Mouse (Mus musculus): ENCODE results near the gene Trdmt1. TPM values are rescaled to one million over a fixed set of nuclear protein-coding genes. Genes with fewer than 3 reads are reported as not detected.

The Trdmt1 gene
- polyA plus RNA-seq, 1 experiment from 2014 or later: 8.6 TPM

DNA sequence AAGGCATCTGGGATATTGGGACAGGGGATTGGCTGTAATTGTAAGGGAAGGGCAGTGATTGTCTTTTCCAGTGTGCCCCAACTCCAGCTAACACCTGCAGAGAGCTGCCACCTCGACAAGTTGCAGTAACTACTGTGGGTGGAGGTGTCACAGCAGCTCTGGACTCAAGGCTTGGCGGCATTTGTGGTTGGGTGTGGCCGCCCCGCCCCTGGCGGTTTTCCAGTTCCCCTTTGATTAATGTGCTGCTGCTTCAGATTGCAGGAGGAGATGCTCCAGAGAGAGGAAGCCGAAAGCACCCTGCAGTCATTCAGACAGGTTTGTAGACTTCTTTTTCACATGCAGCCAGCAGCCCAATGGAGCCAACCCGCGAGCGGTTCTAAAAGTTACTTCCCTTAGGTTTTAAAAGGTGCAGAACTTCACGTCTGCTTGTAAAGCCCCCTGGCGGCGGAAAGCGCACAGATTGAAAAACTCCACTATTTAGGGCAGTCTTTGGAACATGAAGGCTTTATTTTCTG is 30.9 kb upstream of the Trdmt1 start:
- Histone ChIP-seq H3K9ac (replicated peaks; ENCODE audit: low read length) (peak overlapping the region; percentile 75), H3K36me3 (ENCODE audit: control insufficient read depth, insufficient read depth, low read length) (peaks cover 20% of the 10 kb centered on the region), H3K4me2 (ENCODE audit: low read length) (peak overlapping the region; percentile 80), H3K4me1 (ENCODE audit: control insufficient read depth, insufficient read depth, low read length) (peaks cover 13% of the 10 kb centered on the region), H3K4me3 (replicated peaks; ENCODE audit: low read depth, low read length) (peak overlapping the region; percentile 67), H3K9me3 (ENCODE audit: control insufficient read depth, low read length) (no peaks in the 10 kb centered on the region), H3K27me3 (ENCODE audit: control insufficient read depth, insufficient read depth, low read length) (no peaks in the 10 kb centered on the region), H3K27ac (replicated peaks; ENCODE audit: low read depth, low read length) (peak overlapping the region; percentile 90)
- 0% methylated on average over 13 of the region's 13 CpGs for WGBS
- DNase-seq (peak; percentile 92), ATAC-seq (ENCODE audit: low FRiP score, low TSS enrichment) (no peak)

DNA sequence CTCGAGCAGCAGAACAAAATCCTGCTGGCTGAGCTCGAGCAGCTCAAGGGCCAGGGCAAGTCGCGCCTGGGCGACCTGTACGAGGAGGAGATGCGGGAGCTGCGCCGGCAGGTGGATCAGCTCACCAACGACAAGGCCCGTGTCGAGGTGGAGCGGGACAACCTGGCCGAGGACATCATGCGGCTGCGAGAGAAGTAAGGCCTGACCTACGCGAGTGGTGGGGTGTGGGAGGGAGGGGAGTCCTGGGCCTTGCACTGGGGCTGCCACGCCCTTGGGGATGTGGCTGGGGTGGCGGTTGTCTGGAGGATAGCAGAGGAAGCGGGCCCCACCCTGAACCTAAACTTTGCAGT is 30.3 kb upstream of the Trdmt1 start:
- H3K36me3 ChIP-seq (ENCODE audit: control insufficient read depth, insufficient read depth, low read length): peaks cover 14% of the 10 kb centered on the region
- H3K27me3 ChIP-seq (ENCODE audit: control insufficient read depth, insufficient read depth, low read length): no peaks in the 10 kb centered on the region
- peak overlapping the region; percentile 90 for H3K27ac ChIP-seq (replicated peaks; ENCODE audit: low read depth, low read length)
- DNase-seq (no peak), ATAC-seq (ENCODE audit: low FRiP score, low TSS enrichment) (peak; percentile 3; the same call in 1 of the 2 replicates)
- WGBS: 0% methylated on average over 21 of the region's 21 CpGs
- H3K4me2 ChIP-seq (ENCODE audit: low read length): peak overlapping the region; percentile 80
- H3K4me1 ChIP-seq (ENCODE audit: control insufficient read depth, insufficient read depth, low read length): peaks cover 13% of the 10 kb centered on the region
- H3K9me3 ChIP-seq (ENCODE audit: control insufficient read depth, low read length): no peaks in the 10 kb centered on the region
- H3K9ac ChIP-seq (replicated peaks; ENCODE audit: low read length): peak overlapping the region; percentile 75
- peak overlapping the region; percentile 67 for H3K4me3 ChIP-seq (replicated peaks; ENCODE audit: low read depth, low read length)

DNA sequence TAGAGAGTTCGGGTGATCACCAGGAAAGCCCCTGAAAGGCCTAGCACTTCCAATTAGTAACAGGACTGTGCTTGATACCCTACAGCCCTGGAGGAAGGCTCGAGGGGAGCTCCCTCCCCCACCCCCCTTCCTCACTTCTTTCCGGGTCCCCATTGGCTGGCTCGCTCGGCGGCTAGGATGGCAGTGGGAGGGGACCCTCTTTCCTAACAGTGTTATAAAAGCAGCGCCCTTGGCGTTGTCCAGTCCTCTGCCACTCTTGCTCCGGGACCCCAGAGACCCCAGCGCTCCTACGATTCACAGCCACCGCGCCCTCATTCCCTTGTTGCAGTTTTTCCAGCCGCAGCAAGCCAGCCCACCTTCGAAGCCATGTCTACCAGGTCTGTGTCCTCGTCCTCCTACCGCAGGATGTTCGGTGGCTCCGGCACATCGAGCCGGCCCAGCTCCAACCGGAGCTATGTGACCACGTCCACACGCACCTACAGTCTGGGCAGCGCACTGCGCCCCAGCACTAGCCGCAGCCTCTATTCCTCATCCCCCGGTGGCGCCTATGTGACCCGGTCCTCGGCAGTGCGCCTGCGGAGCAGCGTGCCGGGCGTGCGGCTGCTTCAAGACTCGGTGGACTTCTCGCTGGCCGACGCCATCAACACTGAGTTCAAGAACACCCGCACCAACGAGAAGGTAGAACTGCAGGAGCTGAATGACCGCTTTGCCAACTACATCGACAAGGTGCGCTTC is 29.8 kb upstream of the Trdmt1 start:
- peaks cover 13% of the 10 kb centered on the region for H3K4me1 ChIP-seq (ENCODE audit: control insufficient read depth, insufficient read depth, low read length)
- ATAC-seq (ENCODE audit: low FRiP score, low TSS enrichment) (peak; percentile 89), DNase-seq (peak; percentile 91)
- H3K4me2 ChIP-seq (ENCODE audit: low read length): peak overlapping the region; percentile 80
- WGBS: under 1% methylated on average over 46 of the region's 46 CpGs
- no peaks in the 10 kb centered on the region for H3K27me3 ChIP-seq (ENCODE audit: control insufficient read depth, insufficient read depth, low read length)
- H3K9me3 ChIP-seq (ENCODE audit: control insufficient read depth, low read length): no peaks in the 10 kb centered on the region
- peak overlapping the region; percentile 67 for H3K4me3 ChIP-seq (replicated peaks; ENCODE audit: low read depth, low read length)
- peak overlapping the region; percentile 90 for H3K27ac ChIP-seq (replicated peaks; ENCODE audit: low read depth, low read length)
- H3K36me3 ChIP-seq (ENCODE audit: control insufficient read depth, insufficient read depth, low read length): peaks cover 13% of the 10 kb centered on the region
- peak overlapping the region; percentile 75 for H3K9ac ChIP-seq (replicated peaks; ENCODE audit: low read length)

DNA sequence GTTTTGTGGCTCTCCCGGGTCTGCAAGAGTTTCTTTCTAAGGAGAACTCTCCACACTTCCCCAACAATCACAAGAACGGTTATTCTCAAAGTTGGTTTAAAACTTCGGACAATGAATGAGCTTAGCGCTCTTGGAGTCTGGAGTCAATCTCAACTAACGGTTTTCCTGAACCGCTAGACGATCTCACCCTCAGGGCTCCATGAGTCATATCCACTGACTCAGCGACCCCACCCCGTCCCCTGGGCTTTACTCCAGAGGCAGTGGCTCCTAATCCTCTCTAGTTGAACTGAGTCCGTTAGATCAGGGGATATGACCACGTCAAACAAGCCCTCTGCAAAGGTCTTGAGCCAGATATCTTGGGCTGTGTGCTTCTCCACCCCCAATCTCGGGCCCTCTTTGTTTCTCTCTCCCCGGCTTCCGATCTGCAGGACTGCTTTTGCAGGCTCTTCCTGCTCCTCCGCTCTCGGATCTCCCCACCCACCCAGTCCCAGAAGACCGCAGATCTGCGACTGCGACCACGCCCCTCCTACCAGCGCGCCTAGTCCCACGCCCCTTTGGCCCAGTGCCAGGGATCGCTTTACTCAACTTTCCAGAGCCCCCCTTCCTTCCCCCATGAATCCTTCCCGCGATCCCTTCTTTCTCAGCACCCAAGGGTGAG is 29.1 kb upstream of the Trdmt1 start, which contains the start of gene Vim:
Gene Vim, plus strand, starts transcription at position 520 of the 658 bp plus-strand sequence.
- WGBS: 0% methylated on average over 26 of the region's 26 CpGs
- peak within 1 kb of the TSS; percentile 90 for H3K27ac ChIP-seq (replicated peaks; ENCODE audit: low read depth, low read length)
- H3K27me3 ChIP-seq (ENCODE audit: control insufficient read depth, insufficient read depth, low read length): no peaks in the 10 kb centered on the region
- ATAC-seq (ENCODE audit: low FRiP score, low TSS enrichment) (peak; percentile 85), DNase-seq (peak; percentile 93)
- H3K4me1 ChIP-seq (ENCODE audit: control insufficient read depth, insufficient read depth, low read length): peaks cover 13% of the 10 kb centered on the region
- peak within 1 kb of the TSS; percentile 80 for H3K4me2 ChIP-seq (ENCODE audit: low read length)
- peak within 1 kb of the TSS; percentile 67 for H3K4me3 ChIP-seq (replicated peaks; ENCODE audit: low read depth, low read length)
- H3K9ac ChIP-seq (replicated peaks; ENCODE audit: low read length): peak within 1 kb of the TSS; percentile 75
- no peaks in the 10 kb centered on the region for H3K9me3 ChIP-seq (ENCODE audit: control insufficient read depth, low read length)
- H3K36me3 ChIP-seq (ENCODE audit: control insufficient read depth, insufficient read depth, low read length): peaks cover 10% of the 10 kb centered on the region

DNA sequence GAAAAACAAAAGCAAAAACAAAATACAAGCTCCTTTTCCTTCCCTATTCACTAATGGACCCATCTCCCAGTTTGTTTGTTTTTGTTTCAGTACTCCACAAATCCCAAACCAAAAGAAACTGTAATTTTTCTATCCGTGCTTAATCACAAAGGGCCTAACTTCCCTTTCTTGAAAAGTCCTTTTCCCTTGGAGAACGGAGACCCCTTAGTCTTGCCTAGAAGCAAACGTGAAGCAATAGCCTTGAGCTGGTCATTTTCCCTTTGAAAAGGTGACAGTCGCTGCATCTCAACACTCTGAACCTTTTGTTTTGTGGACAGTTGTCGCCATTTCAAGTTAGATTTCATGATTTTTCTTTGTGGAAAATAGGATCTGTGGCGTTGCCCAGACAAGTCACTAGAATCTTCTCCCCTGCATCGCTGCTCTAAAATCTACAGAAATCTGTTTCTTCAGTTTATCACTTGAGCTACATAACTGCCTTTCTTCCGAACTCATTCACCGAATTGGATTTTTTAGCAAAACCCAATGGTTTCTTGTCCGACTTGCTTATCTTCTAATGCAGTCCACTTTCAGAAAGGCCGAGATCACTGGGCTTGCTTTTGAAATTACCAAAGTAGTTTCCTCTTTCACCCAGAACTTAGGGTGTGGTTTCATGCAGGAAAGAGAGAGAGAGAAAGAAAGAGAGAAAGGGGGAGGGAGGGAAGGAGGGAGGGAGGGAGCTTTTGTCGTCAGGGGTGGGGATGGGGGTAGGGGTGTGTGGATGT is 28.4 kb upstream of the Trdmt1 start:
- DNase-seq (no peak), ATAC-seq (ENCODE audit: low FRiP score, low TSS enrichment) (no peak)
- peak overlapping the region; percentile 90 for H3K27ac ChIP-seq (replicated peaks; ENCODE audit: low read depth, low read length)
- peak overlapping the region; percentile 75 for H3K9ac ChIP-seq (replicated peaks; ENCODE audit: low read length)
- peak overlapping the region; percentile 67 for H3K4me3 ChIP-seq (replicated peaks; ENCODE audit: low read depth, low read length)
- no peaks in the 10 kb centered on the region for H3K27me3 ChIP-seq (ENCODE audit: control insufficient read depth, insufficient read depth, low read length)
- peaks cover 13% of the 10 kb centered on the region; the same call in 1 of the 2 replicates for H3K4me1 ChIP-seq (ENCODE audit: control insufficient read depth, insufficient read depth, low read length)
- no peaks in the 10 kb centered on the region for H3K9me3 ChIP-seq (ENCODE audit: control insufficient read depth, low read length)
- H3K36me3 ChIP-seq (ENCODE audit: control insufficient read depth, insufficient read depth, low read length): 0 out of 2 replicates have a peak, but pooled peaks cover 6% of the 10 kb centered on the region
- WGBS: 4% methylated on average over 12 of the region's 12 CpGs
- peak overlapping the region; percentile 80 for H3K4me2 ChIP-seq (ENCODE audit: low read length)

DNA sequence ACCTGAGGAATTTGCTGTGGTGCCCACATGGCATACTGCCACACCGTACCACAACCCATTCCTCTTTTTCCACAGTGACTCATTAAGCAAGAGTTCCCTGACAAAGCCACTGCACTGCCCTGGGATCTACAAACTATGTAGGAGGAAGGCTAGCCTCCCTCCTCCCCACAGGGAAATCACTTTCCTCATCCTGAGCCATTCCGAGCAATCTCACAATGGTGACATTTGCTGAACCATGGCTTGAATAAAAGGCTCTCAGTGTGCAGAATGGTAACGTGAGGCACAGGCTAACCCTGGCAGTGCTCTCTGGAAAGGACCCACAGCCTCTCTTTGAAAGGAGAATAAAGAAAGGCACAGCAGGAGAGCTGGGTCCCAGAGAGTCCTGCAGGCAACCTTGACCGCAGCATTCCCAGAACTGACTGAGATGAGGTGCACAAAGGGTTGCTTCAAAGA is 27.7 kb upstream of the Trdmt1 start:
- H3K36me3 ChIP-seq (ENCODE audit: control insufficient read depth, insufficient read depth, low read length): 0 out of 2 replicates have a peak, but pooled peaks cover 2% of the 10 kb centered on the region
- H3K4me1 ChIP-seq (ENCODE audit: control insufficient read depth, insufficient read depth, low read length): peaks cover 13% of the 10 kb centered on the region; the same call in 1 of the 2 replicates
- H3K9ac ChIP-seq (replicated peaks; ENCODE audit: low read length): 0 out of 2 replicates have a peak overlapping the region, but pooled peaks have one; percentile 4
- H3K4me2 ChIP-seq (ENCODE audit: low read length): peak overlapping the region; percentile 80; the same call in 1 of the 2 replicates
- no peaks in the 10 kb centered on the region for H3K27me3 ChIP-seq (ENCODE audit: control insufficient read depth, insufficient read depth, low read length)
- peak; percentile 45 for DNase-seq
- no peak for ATAC-seq (ENCODE audit: low FRiP score, low TSS enrichment)
- WGBS: 4% methylated on average over 4 of the region's 4 CpGs
- H3K27ac ChIP-seq (replicated peaks; ENCODE audit: low read depth, low read length): peak overlapping the region; percentile 90
- H3K9me3 ChIP-seq (ENCODE audit: control insufficient read depth, low read length): no peaks in the 10 kb centered on the region
- H3K4me3 ChIP-seq (replicated peaks; ENCODE audit: low read depth, low read length): no peak overlapping the region

DNA sequence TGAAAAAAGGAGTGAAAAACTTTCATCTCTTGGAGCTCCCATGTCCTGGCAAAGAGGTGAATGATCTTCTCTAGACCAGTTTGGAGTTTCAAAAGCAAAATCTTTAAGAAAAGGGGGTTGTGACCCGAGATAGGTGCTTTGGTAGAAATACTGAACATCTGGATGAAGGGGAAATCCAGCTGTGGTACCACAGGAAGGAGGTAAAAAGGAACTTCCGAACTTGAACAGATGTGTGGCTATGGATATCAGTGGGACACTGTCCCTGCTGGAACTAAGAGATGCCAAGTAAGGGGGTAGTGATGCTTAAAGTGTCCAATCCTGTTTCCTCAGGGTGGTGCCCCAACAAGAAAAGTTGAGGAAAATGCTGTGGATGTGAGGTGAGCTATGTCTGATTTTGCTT is 25.7 kb upstream of the Trdmt1 start:
- peaks cover 10% of the 10 kb centered on the region; the same call in 1 of the 2 replicates for H3K4me1 ChIP-seq (ENCODE audit: control insufficient read depth, insufficient read depth, low read length)
- H3K27me3 ChIP-seq (ENCODE audit: control insufficient read depth, insufficient read depth, low read length): no peaks in the 10 kb centered on the region
- no peaks in the 10 kb centered on the region for H3K9me3 ChIP-seq (ENCODE audit: control insufficient read depth, low read length)
- no peak overlapping the region for H3K9ac ChIP-seq (replicated peaks; ENCODE audit: low read length)
- no peaks in the 10 kb centered on the region for H3K36me3 ChIP-seq (ENCODE audit: control insufficient read depth, insufficient read depth, low read length)
- WGBS: 83% methylated on average over 2 of the region's 2 CpGs
- DNase-seq (no peak), ATAC-seq (ENCODE audit: low FRiP score, low TSS enrichment) (no peak)
- no peak overlapping the region for H3K27ac ChIP-seq (replicated peaks; ENCODE audit: low read depth, low read length)
- H3K4me3 ChIP-seq (replicated peaks; ENCODE audit: low read depth, low read length): no peak overlapping the region
- H3K4me2 ChIP-seq (ENCODE audit: low read length): no peak overlapping the region

DNA sequence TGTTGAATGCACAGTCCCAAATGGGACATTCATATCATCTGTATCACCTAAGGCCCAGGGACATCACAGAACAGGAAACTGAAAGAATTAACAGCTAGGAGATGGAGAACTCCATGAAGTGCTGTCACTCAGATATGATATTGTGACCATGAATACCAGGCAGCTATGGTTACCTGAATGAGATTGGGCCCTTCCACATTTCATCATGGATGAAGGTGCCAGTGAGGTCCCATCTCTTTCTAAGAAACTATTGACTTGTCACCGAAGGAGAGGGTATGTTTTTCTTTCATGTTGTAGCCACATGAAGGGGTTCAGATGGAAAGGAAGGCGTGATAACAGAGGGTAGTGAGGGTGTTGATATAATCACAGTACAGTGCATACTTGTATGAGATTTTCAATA is 15.9 kb upstream of the Trdmt1 start:
- DNase-seq: no peak
- Histone ChIP-seq H3K4me2 (ENCODE audit: low read length) (no peak overlapping the region), H3K36me3 (ENCODE audit: control insufficient read depth, insufficient read depth, low read length) (no peaks in the 10 kb centered on the region), H3K9ac (replicated peaks; ENCODE audit: low read length) (no peak overlapping the region), H3K27me3 (ENCODE audit: control insufficient read depth, insufficient read depth, low read length) (no peaks in the 10 kb centered on the region), H3K4me3 (replicated peaks; ENCODE audit: low read depth, low read length) (no peak overlapping the region), H3K4me1 (ENCODE audit: control insufficient read depth, insufficient read depth, low read length) (no peaks in the 10 kb centered on the region), H3K27ac (replicated peaks; ENCODE audit: low read depth, low read length) (no peak overlapping the region), H3K9me3 (ENCODE audit: control insufficient read depth, low read length) (no peaks in the 10 kb centered on the region)
- 90% methylated on average over 2 of the region's 2 CpGs for WGBS
- ATAC-seq (ENCODE audit: low FRiP score, low TSS enrichment): no peak

Measured in midbrain, embryonic 14.5 days (tissue).